Mouse (Mus musculus): Measurements from ENCODE around the gene Tdp2. TPM values are rescaled to one million over a fixed set of nuclear protein-coding genes. Genes with fewer than 3 reads are reported as not detected.

The Tdp2 gene
- polyA plus RNA-seq, 1 experiment: not detected

DNA sequence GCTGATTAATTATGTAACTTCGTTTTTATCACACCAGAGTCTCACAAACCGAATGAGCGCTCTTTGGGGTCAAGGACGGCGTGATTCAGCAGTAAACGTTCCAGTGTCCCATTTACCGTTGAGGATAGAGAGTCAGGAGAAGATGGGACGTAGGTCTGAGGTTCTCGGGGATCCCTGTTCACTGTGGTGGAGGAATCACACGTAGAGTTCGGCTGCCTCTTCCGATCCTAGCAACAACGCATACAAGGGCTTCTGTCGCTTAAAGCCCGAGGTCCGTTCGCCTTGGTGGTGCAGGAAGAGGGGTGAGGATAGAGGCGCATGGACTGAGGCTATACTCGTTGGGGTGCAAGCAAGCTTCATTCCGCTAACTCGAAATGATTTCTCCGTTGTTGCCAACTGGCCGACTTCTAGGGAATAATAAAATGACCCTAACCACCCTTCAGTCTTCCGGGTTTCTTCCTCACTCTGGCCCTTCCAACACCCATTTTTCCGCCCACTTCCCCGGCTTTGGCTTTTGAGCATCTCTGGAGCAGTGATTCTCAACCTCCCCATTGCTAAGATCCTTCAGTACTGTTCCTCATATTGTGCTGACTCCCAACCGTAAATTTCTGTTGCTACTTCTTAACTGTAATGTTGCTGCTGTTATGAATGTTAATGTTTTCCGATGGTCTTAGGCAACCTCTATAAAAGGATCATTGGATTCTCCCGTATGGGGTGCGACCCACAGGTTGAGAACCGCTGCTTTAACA, 31.4 kb upstream of the Tdp2 start:
- WGBS: 1% methylated on average over 31 of the region's 31 CpGs
- Histone ChIP-seq H3K4me3 (ENCODE audit: insufficient read depth, low read depth, low read length) (peak overlapping the region; percentile 69), H3K27ac (ENCODE audit: insufficient read depth, low read depth, low read length) (peak overlapping the region; percentile 81), H3K4me1 (ENCODE audit: control insufficient read depth, insufficient read depth, low read length) (no peaks in the 10 kb centered on the region)
- TF ChIP-seq POLR2A (IDR thresholded peaks at IDR 0.05; ENCODE audit: insufficient read depth, low read depth, low read length) (0 out of 2 replicates have a peak, but pooled peaks have one; percentile 17), CTCF (IDR thresholded peaks at IDR 0.05; ENCODE audit: insufficient read depth, low read depth, low read length) (no peak)

GRCm38 (mm10) chr13:24800674-24801307, 30.7 kb upstream of the Tdp2 start:
- peak; percentile 97 for TF ChIP-seq POLR2A (IDR thresholded peaks at IDR 0.05; ENCODE audit: insufficient read depth, low read depth, low read length)
- no peak for TF ChIP-seq CTCF (IDR thresholded peaks at IDR 0.05; ENCODE audit: insufficient read depth, low read depth, low read length)
- Histone ChIP-seq H3K27ac (ENCODE audit: insufficient read depth, low read depth, low read length) (peak overlapping the region; percentile 86), H3K4me1 (ENCODE audit: control insufficient read depth, insufficient read depth, low read length) (no peaks in the 10 kb centered on the region), H3K4me3 (ENCODE audit: insufficient read depth, low read depth, low read length) (peak overlapping the region; percentile 83)
- under 1% methylated on average over 42 of the region's 42 CpGs for WGBS

DNA sequence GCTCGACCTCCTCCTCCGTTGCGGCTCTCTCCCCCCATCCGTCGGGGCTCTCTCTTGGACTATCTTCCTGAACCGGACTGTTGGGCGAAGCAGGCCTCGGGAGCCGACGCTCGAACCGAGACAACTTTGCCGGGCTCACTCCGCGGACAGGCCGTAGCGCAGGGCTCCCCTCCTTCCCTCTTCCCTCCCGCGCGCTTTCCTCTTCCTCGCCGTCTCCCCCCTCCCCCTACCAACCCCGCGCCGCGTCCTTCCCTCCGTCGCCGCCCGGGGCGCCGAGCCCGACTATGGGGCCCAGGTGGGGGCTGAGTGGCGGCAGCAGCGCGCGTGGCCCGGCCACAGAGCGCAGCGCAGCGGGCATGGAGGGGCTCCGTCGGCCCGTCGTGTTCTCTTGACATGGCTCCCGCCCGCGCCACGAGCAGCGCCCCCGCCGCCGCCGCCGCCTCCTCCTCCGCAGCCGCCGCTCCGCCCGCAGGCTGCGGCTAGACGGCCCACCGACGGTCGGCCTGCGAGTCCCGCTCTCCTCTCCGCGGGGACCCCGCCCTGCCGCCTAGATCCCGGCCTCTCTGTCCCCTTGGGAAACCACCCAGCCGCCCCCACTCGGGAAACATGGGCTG, 30.1 kb upstream of the Tdp2 start, which contains the start of gene BC005537:
Gene BC005537, plus strand, starts transcription at position 350 of the 614 bp plus-strand sequence.
- TF ChIP-seq CTCF (IDR thresholded peaks at IDR 0.05; ENCODE audit: insufficient read depth, low read depth, low read length): no peak
- TF ChIP-seq POLR2A (IDR thresholded peaks at IDR 0.05; ENCODE audit: insufficient read depth, low read depth, low read length): no peak
- Histone ChIP-seq H3K4me1 (ENCODE audit: control insufficient read depth, insufficient read depth, low read length) (no peaks in the 10 kb centered on the region), H3K4me3 (ENCODE audit: insufficient read depth, low read depth, low read length) (peak within 1 kb of the TSS; percentile 83), H3K27ac (ENCODE audit: insufficient read depth, low read depth, low read length) (peak within 1 kb of the TSS; percentile 86)
- under 1% methylated on average over 71 of the region's 74 CpGs for WGBS

DNA sequence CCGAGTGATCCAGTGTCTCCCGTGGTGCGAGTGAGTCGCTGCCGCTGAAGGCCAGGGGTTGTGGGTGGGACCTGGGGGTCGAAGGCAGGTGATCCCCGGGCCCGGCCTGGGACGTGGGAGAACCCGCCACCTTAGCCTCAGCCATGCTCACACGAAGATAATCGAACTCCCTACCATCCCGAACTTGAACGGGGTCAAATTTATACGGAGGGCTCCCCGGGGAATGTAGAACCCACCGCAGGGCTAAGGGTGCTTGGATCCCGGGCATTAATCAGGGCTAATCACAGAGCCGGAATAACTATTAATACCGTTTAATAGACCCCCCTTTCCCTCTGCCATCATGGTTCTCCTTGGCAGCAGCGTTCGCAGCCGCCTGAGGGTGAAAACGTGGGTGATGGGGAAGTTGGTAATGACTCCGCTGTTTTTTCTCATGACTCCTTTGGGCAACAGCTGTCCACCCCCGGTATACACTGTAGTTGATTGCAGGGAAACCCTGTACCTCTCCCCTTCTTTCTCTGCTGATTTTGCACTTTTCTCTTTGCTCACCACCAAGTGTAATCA, 29.3 kb upstream of the Tdp2 start:
- Histone ChIP-seq H3K27ac (ENCODE audit: insufficient read depth, low read depth, low read length) (no peak overlapping the region), H3K4me3 (ENCODE audit: insufficient read depth, low read depth, low read length) (peak overlapping the region; percentile 83), H3K4me1 (ENCODE audit: control insufficient read depth, insufficient read depth, low read length) (no peaks in the 10 kb centered on the region)
- WGBS: under 1% methylated on average over 26 of the region's 26 CpGs
- TF ChIP-seq CTCF (IDR thresholded peaks at IDR 0.05; ENCODE audit: insufficient read depth, low read depth, low read length) (no peak), POLR2A (IDR thresholded peaks at IDR 0.05; ENCODE audit: insufficient read depth, low read depth, low read length) (no peak)

DNA sequence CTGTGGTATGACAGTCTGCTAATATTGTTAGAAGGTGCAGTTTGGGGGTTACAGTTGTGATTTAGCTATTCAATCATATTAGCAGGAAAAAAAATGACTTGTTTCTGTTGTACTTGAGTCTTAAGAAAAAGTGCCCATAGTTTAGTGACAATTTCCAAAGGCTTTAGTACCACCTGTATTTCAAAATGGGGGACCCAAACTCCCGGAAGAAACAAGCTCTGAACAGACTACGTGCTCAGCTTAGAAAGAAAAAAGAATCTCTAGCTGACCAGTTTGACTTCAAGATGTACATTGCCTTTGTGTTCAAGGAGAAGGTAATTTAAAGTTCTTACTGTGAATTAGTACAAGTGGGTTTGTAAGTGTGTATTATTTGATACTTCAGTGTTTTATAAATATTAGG, 28.3 kb upstream of the Tdp2 start:
- Histone ChIP-seq H3K27ac (ENCODE audit: insufficient read depth, low read depth, low read length) (no peak overlapping the region), H3K4me3 (ENCODE audit: insufficient read depth, low read depth, low read length) (no peak overlapping the region), H3K4me1 (ENCODE audit: control insufficient read depth, insufficient read depth, low read length) (no peaks in the 10 kb centered on the region)
- WGBS: 0% methylated on average over 2 of the region's 2 CpGs
- TF ChIP-seq CTCF (IDR thresholded peaks at IDR 0.05; ENCODE audit: insufficient read depth, low read depth, low read length): no peak
- no peak for TF ChIP-seq POLR2A (IDR thresholded peaks at IDR 0.05; ENCODE audit: insufficient read depth, low read depth, low read length)

DNA sequence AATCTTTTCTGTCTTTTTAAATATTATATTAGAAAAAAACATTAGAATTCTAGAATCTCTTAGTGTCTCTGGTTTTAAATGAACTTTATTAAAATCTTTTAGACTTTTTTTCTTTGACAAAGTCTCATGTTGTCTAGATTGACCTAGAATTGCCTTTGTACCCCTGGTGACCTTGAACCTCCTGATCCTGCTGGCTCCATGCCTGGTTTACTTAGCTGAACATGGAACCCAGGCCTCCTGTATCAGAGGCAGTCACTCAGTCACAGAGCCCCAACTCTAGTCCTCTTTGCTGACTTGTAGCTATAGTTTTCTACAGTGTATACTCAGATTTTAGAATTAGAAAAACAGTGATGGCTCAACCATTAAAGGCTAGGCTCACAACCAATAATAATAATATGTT, 25.4 kb upstream of the Tdp2 start:
- TF ChIP-seq CTCF (IDR thresholded peaks at IDR 0.05; ENCODE audit: insufficient read depth, low read depth, low read length) (no peak), POLR2A (IDR thresholded peaks at IDR 0.05; ENCODE audit: insufficient read depth, low read depth, low read length) (no peak)
- H3K27ac ChIP-seq (ENCODE audit: insufficient read depth, low read depth, low read length): no peak overlapping the region
- no peak overlapping the region for H3K4me3 ChIP-seq (ENCODE audit: insufficient read depth, low read depth, low read length)
- no peaks in the 10 kb centered on the region for H3K4me1 ChIP-seq (ENCODE audit: control insufficient read depth, insufficient read depth, low read length)

- TF ChIP-seq CTCF (IDR thresholded peaks at IDR 0.05; ENCODE audit: insufficient read depth, low read depth, low read length) (no peak), POLR2A (IDR thresholded peaks at IDR 0.05; ENCODE audit: insufficient read depth, low read depth, low read length) (no peak)
- H3K4me1 ChIP-seq (ENCODE audit: control insufficient read depth, insufficient read depth, low read length): no peaks in the 10 kb centered on the region
- H3K4me3 ChIP-seq (ENCODE audit: insufficient read depth, low read depth, low read length): no peak overlapping the region
- no peak overlapping the region for H3K27ac ChIP-seq (ENCODE audit: insufficient read depth, low read depth, low read length)
- 94% methylated on average over 2 of the region's 2 CpGs for WGBS
Observed at GRCm38 (mm10) chr13:24812521-24812920, 19.0 kb upstream of the Tdp2 start.

DNA sequence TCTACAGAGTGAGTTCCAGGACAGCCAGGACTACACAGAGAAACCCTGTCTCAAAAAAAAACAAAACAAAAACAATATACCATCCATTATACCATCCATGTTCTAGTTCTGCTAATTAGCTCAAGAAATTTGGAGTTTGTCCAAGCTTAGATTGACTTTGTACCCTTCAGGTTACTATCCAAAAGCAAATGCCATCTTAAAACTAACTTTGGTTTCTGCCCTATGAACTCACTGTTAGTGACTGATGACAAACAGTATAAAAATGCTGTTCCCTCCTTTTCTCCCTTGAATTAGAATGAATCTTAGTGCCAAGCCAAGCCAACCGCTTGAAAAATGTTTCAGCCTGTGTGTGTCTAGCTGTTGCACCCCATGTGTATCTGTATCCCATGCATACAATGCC, 16.9 kb upstream of the Tdp2 start:
- Histone ChIP-seq H3K27ac (ENCODE audit: insufficient read depth, low read depth, low read length) (no peak overlapping the region), H3K4me3 (ENCODE audit: insufficient read depth, low read depth, low read length) (no peak overlapping the region), H3K4me1 (ENCODE audit: control insufficient read depth, insufficient read depth, low read length) (no peaks in the 10 kb centered on the region)
- WGBS: 79% methylated on average over 1 of the region's 1 CpGs
- TF ChIP-seq POLR2A (IDR thresholded peaks at IDR 0.05; ENCODE audit: insufficient read depth, low read depth, low read length) (no peak), CTCF (IDR thresholded peaks at IDR 0.05; ENCODE audit: insufficient read depth, low read depth, low read length) (no peak)
